Mouse (Mus musculus): Measurements from ENCODE around the gene Rad21l.

DNA sequence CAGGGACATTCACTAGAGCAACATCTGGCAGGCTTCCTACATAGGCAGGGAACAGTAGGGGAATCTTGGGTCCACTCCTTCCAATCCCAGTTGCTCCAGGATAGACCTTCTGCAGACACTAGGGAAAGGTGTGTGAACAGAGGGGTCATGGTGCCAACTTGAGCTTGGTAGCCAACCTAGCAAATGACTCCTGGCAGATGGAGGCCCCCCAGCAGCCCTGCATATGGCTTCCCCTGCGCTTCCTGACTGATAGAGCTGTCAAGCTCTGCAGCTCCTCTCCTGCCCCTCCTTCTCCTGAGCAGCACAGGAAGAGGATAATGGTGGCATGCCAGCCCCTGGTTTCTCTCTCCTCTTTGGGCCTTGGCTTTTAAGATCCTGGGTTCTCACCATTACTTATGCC lies 59.9 kb downstream of the Rad21l start:
- TF ChIP-seq POLR2A (IDR thresholded peaks at IDR 0.05; ENCODE audit: borderline replicate concordance, insufficient read depth, low read length) = no peak
- no peak for TF ChIP-seq CTCF (IDR thresholded peaks at IDR 0.05; ENCODE audit: borderline replicate concordance, insufficient read depth, low read depth, low read length)
